Mouse (Mus musculus): ENCODE results near the gene Zfp467.
A peak's percentile ranks its signal among the peaks of the same experiment; 100 is the strongest.

Zfp467 gene

GRCm38 (mm10) chr6:48411193-48412092, 34.2 kb downstream of the Zfp467 start:
- DNase-seq (ENCODE audit: low spot score), result no peak

- DNase-seq (ENCODE audit: low spot score), result no peak
These were observed 35.1 kb downstream of the Zfp467 start for GRCm38 (mm10) chr6:48410551-48410950.

GRCm38 (mm10) chr6:48409726-48410343, 35.8 kb downstream of the Zfp467 start:
- no peak for DNase-seq (ENCODE audit: low spot score)

- DNase-seq (ENCODE audit: low spot score), result no peak
These were observed 41.6 kb downstream of the Zfp467 start for GRCm38 (mm10) chr6:48404071-48404470.

GRCm38 (mm10) chr6:48399906-48400305, 45.7 kb downstream of the Zfp467 start:
- no peak for DNase-seq (ENCODE audit: low spot score)

GRCm38 (mm10) chr6:48397336-48397735, 48.3 kb downstream of the Zfp467 start:
- DNase-seq (ENCODE audit: low spot score), result no peak

- DNase-seq (ENCODE audit: low spot score), result no peak
These were observed 48.9 kb downstream of the Zfp467 start for GRCm38 (mm10) chr6:48396686-48397085.

- DNase-seq (ENCODE audit: low spot score), result no peak
These were observed 49.5 kb downstream of the Zfp467 start for GRCm38 (mm10) chr6:48396008-48396595.

GRCm38 (mm10) chr6:48395105-48396007, 50.3 kb downstream of the Zfp467 start, which contains the start of gene Krba1:
Gene Krba1 (plus strand): TSS chr6:48395586.
- peak; percentile 38 for DNase-seq (ENCODE audit: low spot score)

- no peak for DNase-seq (ENCODE audit: low spot score)
These were observed 51.8 kb downstream of the Zfp467 start for GRCm38 (mm10) chr6:48393811-48394210.

GRCm38 (mm10) chr6:48388221-48388620, 57.4 kb downstream of the Zfp467 start:
- DNase-seq (ENCODE audit: low spot score), result no peak
